Comparison of ENCODE assay signal across 1 mouse cellular context in genomic region chr19:6909507-6910289, GRCm38 (mm10).
TF ChIP-seq lines count a peak whose summit lies in the region.

Gene Trmt112, plus strand, starts transcription at chr19:6909698.
Gene Prdx5, minus strand, starts transcription at chr19:6910106.

TF ChIP-seq in MEL, 35 proteins besides CTCF, POLR2A, EP300 and RAD21 (continued from another document):
- TF ChIP-seq USF1 (IDR thresholded peaks at IDR 0.05; ENCODE audit: low read depth, low read length): peak; percentile 65
- TF ChIP-seq GABPA (IDR thresholded peaks at IDR 0.05; ENCODE audit: low read depth, low read length): no peak
